Mouse (Mus musculus) c-Kit-negative CD71-positive TER-119-positive erythroid progenitor cells, embryonic 14.5 days (primary cell): Measurements from ENCODE around the gene Carmil1.

Source experiments
- DNase-seq: peaks from one replicate; pipeline ENCODE4 v3.0.0-alpha.2; 2013; ENCODE audit warnings: low read depth, low spot score

Carmil1 gene

DNA sequence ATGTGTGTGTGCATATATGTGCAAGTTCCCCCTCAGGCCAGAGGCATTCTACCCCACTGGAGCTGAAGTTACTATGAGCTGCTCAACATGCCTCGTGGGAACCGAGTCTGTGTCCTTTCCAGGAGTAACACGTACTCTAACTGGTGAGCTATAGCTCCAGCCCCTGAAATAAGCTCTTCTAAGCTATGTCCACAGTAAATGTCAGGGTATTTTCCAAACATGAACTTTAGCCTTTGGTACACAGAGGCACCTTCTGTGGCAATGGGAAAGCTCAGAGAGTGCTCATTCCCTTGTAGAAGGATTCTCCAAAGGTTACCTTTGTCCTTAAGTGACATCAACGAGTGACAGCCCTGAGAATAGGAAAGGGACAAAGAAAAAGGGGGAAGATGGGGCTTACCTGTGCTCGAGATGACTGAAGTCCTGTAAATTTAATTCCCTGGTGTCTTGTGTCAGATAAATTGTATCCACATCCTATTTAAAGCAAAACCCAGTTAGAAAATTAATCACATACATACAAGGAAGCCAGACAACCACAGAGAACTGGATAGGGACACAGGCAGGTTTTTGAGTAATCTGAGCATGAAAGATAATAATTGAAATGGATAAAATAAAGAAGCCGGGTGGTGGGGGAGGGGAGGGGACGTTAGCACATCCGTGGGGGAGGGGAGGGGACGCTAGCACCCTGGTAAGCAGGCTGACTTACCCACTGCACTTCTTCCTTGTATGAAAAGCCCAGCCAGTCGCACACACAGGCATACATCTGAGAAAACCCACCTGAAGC, 126.1 kb downstream of the Carmil1 start:
- no peak for DNase-seq

DNA sequence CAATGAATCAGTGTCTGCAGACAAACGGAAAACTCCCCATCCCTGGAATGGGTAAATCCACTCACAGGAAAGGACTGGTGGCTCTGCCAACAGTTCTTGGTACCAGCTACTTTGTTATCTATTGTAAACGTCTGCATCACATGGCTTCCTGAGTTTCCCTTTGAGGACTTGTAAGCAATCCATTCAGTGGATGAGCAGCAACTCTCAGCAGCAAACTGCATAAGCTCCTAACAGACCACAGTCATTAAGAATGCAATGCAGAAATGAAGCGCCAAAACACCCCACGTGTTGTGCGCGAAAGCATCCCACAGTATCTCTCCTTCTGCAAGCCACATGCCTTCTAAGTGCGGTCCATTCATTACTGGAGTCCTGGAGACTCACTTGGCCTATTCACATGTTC, 128.0 kb downstream of the Carmil1 start:
- DNase-seq: no peak

DNA sequence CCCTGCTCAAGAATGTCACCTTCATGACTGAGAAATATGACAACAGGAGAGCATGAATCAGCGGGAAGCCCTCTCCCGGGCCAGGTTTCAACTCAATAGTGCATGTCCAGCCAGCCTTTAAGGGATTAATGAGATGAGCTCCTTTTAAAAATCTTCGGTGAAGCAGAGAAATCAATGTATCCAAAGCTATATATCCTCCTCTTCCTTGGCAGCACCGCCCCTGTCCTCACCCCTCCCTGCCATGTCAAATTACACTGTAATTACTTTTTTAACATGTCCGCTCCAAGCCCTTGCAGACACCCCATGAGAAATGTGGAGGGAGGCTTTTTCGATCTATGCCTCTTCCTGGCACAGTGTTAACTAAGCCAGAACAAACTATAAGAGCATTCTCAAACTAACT, 129.3 kb downstream of the Carmil1 start:
- DNase-seq: no peak

DNA sequence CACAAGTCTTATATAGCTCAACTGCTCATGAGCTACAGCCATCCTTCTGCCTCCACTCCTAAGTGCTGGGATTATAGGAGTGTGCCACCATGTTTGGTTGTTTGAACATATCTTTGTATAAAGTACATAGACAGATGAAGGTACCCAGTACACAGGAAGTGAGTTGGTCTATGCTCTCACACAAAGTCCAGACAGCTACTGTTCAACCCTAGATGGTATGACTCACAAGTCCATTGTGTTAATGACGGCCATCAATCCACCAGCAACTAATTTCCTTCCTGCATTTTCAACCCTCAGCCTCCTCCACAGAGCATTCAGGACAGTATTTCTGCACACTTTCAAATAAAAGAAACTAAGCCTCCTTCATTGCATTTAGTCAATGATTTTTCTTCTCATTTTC, 132.0 kb downstream of the Carmil1 start:
- no peak for DNase-seq

DNA sequence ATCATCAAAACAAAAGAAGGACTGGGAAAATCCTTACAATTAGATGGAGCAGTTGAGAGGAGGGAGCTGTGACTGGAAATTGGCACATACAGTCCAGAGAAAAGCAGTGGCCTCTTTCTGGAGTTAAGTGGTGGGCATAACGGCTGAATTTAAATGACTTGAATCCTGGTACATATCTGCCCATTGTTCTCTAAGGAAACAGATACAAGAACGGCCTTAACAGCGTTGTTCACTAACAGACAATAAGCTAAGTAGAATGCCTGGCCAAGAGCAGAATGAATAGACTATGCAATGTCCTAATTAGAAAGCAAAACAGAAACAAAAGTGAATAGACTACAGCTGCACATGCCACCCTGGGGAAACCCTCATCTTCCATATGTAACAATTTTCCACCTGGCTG, 133.6 kb downstream of the Carmil1 start:
- no peak for DNase-seq

DNA sequence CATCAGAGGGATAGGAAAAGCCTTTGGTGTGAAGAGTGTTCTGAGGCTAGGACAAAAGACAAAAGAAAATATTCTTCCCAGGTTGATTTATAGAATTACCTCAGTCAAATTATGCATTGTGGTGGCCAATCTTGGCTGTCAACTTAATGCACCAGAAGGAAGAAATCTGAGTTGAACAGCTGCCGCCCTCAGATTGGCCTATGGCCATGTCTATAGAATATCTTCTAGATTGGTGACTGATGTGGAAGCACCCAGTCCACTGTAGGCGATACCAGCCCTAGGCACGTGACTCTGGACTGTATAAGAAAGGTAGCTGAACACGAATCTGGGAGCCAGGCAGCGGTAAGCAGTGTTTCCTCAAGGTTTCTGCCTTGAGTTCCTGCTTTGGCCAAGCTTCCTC, 134.1 kb downstream of the Carmil1 start:
- no peak for DNase-seq

DNA sequence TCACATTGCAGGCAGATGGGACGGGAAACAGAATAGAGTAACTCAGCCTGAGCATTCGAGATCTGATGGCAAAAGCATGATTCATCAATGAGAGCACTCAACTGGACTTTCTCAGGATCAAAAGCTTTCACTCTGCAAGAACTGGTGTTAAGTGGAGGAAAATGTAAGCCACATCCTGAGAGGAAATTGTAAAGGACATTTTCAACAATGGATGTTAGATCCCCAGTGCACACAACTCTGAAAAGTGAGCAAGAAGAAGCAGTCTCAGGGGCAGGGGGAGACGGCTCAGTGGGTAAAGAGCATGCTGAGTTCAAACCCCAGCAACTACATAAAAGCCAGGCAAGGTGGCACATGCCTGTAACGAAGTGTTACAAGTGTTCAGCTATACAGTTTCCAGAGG, 135.7 kb downstream of the Carmil1 start:
- DNase-seq: no peak

DNA sequence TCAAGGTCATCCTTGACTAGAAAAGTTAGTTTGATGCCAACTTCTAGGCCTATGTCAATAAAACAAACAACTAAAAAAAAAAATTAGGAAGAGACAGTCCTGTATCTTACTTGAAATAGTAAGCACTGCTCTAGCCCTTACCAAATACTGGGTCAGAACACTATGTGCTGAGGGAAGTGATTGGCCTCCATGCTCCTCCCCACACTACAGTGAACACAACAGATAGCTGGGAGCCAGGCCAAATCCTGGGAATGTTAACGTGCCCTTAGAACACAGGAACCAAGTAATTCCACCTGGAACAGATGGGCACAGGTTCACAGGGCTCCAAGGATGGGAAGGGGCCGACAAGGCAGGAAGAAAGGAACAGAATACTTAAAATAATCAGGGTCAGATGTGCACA, 136.5 kb downstream of the Carmil1 start:
- DNase-seq: no peak

DNA sequence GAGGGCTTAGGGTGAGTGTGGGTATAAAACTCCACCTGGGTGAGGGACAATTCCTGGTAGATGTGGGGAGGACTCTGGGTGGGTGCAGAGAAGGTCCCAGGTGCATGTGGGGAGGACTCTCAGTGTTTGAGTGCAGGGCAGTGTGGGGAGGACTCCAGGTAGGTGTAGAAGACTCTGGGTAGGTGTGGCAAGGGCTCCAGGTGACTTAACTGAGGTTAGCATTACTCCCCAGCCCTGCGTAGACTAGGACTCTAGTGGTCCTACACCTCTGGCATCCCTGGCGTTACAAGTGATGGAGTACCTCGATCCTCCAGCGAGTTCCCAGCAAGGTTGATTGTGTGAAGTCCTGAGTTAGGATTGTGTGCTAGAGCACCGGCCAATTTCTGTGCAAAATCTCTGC, 143.8 kb downstream of the Carmil1 start:
- no peak for DNase-seq

DNA sequence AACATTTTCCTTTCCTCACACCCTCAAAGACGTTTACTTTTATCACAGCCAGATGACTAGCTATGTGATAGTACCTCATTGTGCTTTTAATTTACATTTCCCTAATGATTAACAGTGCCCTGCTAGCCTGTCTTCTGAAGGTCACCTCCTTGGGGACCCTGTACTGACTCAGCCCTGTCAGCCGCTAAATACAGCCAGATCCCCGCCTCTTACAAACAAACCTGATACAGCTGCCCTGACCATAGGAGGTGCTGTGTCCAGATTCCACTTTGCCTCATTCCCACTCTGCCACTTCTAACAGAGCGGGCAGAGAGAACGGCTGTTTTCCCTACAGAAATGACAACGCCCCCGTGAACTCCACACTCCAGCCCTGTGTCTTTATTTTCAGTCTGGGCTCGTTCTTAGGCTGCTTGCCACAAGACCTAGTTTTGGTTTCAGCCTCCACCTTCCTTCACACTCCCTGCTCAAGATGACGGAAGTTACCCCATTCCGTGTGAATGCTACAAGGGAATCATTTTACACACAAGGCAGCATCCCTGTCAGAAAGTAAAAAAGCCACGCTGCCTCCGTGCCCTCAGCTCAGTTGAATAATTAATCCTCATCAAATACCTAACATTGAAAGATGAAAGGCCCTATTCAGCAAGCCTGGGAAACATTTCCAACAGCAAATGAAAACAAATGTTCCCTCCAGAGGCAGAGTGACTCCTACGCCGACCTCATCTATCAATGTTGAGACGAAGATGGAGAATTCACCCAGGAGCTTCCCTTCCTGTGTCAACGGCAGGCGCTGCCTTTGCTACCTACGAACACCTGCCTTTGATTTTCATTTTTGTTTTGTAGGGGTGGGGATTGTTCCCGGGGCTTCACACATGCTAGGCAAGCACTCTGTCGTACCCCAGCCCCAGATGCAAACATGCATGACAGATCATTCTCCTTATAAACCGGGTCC, 145.0 kb downstream of the Carmil1 start:
- no peak for DNase-seq

DNA sequence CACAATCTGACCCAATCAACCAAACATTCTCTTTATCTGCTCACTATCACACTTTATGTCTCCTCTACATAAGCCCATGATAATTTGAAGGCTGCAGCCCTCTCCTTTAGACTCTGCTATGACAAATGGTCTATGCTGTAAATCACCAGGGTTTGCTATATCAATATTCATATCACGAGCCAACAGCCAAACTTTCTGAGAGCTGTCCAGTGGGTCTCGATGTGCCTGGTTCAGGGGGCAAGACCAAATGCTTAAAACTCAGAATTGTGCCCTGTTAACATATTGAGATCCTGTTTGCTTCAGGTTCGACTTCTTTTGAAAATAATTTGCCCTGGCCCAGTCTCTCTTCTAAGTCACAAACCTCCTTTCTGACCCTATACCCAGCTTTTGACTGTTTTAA, 147.7 kb downstream of the Carmil1 start:
- DNase-seq: no peak

DNA sequence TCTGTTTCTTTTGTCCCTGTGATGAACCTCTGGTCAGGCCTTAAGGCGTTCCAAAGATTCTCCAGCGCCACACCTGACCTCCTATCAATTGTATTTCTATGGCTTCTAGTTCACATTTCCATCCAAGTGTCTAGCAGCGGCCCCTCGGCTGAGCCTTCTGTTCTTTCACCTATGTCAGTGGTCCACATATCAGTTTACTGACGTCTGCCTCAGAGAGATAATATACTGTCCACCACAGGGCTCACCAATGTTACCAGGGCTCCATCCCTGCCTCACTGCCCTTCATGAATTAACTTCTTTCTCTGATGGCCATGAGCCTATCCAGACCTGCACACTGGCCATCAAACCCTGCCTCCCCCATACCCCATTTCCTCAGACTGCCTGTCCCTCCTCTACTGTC, 149.3 kb downstream of the Carmil1 start:
- no peak for DNase-seq

DNA sequence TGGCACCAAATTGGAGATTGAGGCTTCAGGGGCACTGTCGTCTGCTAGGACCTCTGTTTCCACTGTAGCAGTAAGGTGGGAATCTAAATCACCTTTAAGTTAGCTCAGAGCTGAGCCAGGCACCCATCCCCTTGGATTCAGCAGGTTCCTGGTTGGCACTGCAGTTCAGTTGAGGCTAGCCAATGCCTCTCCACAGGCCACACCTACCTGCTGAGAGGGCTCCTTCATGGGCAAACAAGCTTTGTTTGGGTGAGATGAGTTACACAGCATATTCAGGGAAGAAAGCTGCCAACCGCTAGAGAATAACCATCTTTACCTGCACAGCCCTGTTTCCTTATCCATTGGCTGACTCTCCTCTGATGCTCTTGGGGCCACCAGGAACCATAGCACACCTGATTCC, 149.9 kb downstream of the Carmil1 start:
- DNase-seq: no peak

DNA sequence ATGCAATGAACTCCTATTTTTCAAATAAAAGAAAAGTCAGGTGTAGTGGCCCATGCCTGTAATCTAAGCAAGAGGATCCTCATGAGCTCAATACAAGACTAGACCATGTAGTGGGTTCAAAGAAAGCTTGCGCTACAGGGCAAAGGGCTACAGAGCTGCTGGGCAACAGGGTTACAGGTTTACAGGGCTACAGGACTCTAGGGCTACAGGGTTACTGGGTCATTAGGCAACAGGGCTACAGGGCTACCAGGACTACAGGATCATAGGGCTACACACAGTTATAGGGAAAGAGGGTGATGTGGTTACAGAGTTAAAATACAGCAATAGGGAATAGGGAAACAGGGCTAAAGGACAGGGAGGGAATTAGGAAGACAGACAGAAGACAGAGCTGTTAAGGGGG, 151.9 kb downstream of the Carmil1 start:
- no peak for DNase-seq

DNA sequence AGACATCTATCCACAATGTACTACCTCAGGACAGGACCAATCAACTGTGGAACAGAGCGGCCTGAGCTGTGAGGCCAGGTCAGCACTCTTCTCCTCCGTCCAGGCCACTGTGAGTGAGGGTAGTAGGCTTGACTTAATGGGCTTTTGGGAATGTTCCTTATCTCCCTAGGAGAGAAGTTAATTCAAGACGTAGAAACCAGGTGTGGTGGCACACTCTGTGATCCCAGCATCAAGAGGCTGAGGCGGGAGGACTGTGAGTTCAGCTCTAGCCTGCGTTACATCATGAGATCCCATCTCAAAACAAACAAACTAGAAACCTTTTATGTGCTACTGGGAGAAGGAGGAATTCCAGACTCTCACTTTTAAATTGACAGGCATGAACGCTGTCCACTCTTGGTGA, 154.7 kb downstream of the Carmil1 start:
- no peak for DNase-seq

DNA sequence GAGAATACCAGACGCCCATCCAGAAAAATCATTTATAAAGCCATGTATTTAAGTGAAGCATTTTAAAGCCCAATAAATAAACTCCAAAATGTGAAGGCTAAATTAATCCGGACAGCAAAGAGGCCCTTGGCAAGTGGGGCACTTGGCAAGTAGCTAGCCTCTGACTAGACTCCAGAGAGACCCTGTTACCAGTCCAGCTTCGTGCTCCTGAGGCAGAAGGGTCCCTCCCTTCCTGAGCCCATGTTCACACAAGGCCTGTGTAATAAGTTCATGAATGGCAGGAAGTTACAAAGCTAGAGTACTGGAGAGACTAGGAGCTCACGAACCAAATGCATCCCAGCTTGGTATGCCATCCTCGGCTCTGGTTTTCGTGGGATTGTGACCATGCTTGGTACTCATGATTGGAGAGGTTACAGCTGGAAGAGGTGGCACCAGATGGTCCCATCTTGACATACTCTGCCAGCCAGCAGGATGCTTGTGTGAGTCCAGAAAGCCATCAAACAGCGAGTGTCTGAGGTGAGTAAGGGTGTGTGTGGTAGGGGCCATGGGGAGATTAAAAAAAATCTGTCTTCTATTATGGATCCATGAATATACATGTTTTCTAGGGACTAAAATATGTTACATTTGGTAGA, 163.3 kb downstream of the Carmil1 start:
- no peak for DNase-seq

DNA sequence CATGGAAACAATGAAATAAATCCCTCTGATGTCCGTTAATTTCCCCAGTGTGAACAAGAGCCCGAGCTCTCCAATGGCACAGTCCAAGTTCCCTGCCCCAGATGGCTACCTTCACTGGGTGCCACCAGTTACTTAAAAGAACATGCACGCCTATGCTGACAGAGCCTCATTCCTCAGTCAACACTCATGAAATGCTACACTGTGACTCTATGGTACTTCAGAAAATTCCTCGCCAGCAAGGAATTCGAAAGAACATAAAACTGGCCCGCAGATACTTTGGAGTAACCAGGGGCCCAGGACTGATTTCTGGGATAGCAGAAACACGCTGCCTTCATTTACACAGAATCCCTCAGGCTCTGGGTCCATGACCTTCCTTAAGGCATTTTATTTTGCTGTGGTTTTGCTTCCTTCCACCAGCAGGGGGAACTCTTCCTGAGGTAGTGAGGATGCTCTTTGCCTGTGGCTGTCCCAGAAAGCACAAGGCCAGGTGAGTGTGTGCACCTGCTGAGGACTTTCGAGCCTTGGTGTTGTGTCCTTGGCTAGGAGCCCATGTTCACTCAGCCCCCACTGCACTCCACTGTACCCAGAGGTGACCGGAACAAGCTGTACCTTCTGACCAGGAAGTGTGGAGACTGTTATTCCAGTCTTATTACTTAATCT, 167.8 kb downstream of the Carmil1 start:
- DNase-seq: peak; percentile 52

DNA sequence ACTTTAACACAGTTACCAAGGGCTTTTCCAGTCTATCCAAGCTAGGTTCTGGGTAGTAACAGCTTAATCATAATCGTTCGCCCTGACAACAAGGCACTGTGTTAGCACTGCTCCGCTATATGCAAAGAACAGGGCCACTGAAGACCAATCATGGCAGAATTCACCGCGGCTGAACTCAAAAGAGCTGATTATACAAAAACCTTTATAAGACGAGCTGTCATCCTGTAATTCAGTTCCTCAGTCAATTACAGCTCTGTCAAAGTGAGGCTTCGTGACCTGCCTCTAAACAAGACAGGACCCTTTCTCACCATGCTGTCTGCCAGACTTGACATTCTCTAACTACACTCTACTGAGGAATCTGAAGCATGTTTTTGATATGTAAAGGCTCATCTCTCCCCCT, 170.3 kb downstream of the Carmil1 start:
- no peak for DNase-seq

DNA sequence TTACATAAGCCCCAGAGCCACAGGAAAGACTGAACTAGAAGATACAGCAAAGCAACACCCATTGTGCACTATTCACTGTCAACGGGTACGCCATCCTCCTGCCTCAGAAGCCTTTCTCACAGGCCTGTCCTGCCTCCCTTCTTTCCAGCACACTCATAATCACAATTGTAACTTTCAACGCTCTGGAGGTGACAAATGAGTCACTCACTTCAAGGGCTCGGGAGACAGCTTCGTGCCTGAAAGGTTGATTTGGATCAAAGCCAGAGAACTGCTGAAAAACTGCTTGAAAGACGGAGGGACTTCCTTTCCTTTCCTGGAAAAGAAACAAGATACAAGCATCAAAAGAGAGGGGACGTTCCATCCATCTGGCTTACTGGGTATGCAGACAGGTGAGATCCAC, 172.3 kb downstream of the Carmil1 start:
- no peak for DNase-seq

DNA sequence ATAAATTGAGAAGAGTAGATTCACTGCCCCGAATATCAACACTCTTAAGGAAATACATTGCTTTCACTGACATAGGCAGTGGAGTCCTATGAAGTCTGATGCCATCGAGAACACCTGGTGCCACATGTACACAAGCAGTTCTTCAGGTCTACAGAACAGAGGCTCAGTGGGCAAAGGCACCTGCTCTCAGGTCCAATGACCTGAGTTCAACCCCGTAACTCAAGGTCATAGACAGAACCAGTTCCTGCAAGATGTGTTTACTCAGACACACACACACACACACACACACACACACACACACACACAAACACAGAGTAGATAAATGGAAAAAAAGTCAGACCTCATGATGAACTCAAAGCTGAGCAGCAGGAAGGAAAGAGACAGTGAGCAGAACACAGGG, 173.5 kb downstream of the Carmil1 start:
- no peak for DNase-seq

DNA sequence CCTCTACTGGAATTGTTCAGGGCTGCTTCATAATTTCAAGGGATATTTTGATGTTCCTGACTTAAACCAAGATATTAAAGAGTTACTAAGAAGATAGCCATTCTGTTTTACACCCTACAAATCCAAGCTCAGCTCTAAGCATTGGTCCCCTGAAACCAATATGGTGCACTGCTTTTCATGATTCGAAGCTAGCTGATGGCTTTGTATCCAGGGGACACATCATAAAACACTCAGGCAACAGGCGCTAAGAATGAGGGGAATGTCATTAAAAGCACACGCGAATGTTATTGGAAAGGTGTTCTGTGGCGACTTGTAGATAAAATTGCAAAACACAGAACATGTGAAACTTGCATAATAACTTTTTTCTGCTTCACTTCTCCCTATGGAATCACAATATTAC, 174.8 kb downstream of the Carmil1 start:
- no peak for DNase-seq

DNA sequence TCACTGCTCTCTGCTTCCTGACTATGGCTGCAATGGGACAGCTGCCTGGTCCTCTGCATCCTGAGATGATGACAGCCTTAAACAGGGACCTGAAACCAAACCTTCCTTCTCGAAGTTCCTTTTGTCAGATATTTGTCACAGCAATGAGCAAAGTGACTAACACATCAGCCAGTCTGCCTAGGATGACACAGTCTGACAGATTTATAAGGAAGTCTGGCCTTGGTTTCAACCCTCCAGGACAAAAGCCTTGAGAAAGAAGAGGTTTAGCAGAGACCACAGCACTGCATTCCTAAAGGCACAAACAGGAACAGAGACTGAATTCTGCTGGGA, 175.3 kb downstream of the Carmil1 start:
- no peak for DNase-seq
